Mouse (Mus musculus): ENCODE data around the gene Fhit.

Fhit gene

GRCm38 (mm10) chr14:9695217-9695690 is 1466.6 kb downstream of the Fhit start:
- no peak for DNase-seq (ENCODE audit: low spot score in 2 of 2)

DNA sequence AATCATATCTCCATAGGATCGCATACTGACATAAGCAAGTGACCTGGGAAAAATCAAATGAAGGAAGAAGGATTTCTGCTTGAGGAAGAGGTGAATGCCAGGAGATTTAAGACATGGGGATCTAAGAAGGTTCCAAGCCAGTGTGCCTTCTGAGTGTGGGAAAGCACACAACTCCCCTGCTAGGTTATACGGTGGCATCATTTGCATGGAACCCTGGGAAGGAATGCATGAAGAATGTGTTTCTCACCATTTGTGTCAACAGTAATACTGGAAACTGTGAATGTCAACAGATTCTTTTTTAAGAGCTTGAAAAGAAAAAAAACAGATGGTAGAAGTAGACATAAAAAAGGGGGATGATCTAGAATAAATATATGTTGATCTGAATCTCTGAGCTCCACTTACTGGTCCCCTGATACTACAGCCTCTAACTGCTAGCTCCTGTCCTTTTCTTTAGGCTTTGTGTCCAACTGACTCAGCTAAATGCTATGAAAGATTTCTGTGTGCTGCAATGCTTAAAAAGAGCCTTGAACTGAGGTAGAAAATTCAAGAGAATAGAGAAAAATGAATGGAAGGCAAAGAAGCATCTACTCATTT is 1473.1 kb downstream of the Fhit start:
- DNase-seq (ENCODE audit: low spot score in 2 of 2), result no peak

DNA sequence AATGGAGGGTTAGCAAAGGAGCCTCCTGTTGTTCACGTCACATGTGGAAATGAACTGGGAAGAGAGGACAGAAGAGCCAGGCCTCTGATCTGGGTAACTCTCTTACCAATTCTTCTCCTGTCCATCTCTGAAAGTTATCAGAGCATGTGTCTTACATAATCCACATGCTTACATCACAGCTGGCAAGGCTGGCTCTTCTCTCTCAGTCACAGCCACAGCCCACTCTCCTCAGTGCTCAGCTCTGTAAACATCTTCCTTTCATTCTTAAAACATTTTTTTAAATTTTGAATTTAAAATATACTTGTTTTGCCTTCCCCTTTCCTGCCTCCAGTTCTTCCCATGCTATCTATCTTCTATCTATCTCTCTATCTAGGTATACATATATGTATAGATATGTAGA is 1477.5 kb downstream of the Fhit start:
- DNase-seq (ENCODE audit: low spot score in 2 of 2), result no peak

- DNase-seq (ENCODE audit: low spot score in 2 of 2), result no peak
Observed at GRCm38 (mm10) chr14:9672728-9673127, 1489.1 kb downstream of the Fhit start.

DNA sequence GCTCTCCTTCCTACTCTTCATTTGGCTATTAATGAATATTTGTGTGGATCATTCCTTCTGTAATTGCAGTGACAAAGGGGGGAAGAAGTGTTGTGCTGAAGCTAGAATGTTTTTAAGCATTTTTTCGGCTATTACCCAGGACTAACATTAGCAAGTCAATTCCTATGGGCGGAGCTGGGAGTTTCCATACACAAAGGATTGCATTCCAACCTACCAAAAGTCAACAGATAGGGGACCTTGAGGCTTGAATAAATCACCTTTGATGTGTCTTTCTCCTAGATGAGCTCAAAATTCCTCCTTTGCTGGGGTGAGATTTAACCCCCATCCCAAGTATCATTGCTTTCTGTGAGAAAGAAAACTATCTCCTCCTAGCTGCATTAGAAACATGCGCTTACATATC is 1490.1 kb downstream of the Fhit start:
- DNase-seq (ENCODE audit: low spot score in 2 of 2), result no peak

DNA sequence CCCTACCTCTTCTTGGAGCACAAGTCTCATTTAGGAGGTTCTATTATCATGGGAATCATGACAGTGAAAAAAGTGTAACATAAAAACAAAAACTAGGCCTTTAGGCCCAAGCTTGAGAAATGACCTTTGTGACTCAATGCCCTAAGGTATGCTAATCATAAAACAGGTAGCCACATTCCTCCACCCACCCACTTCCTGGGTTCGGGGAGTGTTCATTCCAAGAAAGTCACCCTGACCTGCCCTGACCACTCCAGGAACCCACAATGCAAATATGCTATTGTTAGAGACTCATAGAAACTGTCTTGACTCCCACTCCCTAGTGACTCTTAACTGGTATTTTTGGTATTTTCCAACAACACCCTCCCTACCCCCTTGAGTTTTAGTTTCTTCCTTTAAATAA is 1492.1 kb downstream of the Fhit start:
- DNase-seq (ENCODE audit: low spot score in 2 of 2), result no peak

DNA sequence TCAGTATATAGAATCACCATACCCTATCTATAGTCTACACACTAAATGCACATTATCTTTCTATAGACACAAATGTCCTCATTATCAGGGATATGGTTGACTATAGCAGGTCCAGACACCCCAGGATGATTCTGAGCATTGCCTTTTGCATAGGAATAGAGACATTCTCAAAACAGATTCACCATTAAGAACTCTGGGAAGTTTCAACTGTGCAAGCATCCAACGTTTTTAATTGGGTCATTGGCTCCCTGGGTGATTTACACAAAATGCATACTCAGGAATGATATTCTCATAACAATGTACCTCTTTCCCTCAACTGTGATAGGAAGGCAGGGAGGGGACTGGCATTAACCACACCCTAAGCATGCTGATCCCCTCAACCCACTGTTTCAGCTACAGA is 1503.4 kb downstream of the Fhit start:
- no peak for DNase-seq (ENCODE audit: low spot score in 2 of 2)

DNA sequence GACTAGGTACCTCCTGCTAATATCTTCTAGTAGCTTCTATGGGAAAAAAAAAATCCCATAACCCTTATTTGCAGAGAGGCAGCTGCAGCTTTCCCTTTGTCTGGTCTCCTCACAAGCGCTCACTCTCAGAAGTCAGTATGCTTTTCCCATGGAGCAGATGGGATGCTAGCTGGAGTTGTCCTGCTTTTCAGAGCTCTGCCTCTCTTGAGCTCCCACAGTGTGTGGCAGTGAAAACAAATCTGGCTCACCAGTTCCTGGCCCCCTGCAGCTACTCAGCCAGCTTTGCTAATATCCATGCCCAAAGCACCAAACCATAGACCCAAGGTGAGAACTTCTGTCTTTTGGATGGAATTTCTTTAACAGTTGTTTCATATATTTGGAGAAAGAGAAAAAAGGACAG is 1510.4 kb downstream of the Fhit start:
- DNase-seq (ENCODE audit: low spot score in 2 of 2), result no peak

- no peak for DNase-seq (ENCODE audit: low spot score in 2 of 2)
Observed at GRCm38 (mm10) chr14:9648416-9648815, 1513.4 kb downstream of the Fhit start.

DNA sequence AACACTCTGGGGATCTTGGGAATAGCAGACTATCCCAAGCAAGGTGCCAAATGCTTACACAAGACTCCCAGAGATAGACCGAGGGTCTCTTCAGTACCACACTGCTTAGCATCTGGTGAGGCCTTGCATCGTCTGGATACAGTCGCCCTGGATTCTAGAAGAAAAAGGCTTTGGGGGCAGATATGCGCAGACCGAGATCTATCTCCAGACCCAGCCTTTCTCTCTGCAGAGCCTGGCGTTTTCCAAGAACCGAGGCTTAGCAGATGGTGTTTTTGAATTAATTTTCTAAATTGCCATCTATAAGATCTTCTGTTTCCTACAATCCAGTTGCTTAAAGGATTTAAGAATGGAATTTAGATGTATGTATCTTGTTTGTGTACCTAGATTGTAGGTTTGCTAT is 1515.6 kb downstream of the Fhit start:
- no peak for DNase-seq (ENCODE audit: low spot score in 2 of 2)

GRCm38 (mm10) chr14:9644216-9645166 is 1517.3 kb downstream of the Fhit start:
- no peak for DNase-seq (ENCODE audit: low spot score in 2 of 2)

- DNase-seq (ENCODE audit: low spot score in 2 of 2), result no peak
Observed at GRCm38 (mm10) chr14:9643700-9644099, 1518.1 kb downstream of the Fhit start.

- DNase-seq (ENCODE audit: low spot score in 2 of 2), result no peak
Observed at GRCm38 (mm10) chr14:9642628-9643027, 1519.2 kb downstream of the Fhit start.

DNA sequence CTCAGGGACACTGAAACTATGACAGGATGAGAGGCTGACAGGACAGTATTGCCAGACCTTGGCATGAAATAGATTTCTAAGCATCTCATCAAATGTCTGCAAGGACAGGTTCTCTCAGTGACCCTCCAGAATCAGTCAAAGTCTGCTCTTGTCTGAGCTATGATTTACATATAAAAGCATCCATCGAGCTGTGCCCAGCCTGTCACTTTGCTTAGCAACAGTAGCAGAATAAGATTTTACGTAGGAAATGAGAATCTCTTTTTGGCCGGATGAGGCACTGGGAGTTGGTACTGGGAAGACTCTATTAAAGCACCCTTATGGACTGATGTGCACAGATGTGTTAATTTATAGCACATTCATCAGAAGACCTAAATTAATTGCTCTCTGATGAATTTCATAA is 1519.8 kb downstream of the Fhit start:
- no peak for DNase-seq (ENCODE audit: low spot score in 2 of 2)

- no peak for DNase-seq (ENCODE audit: low spot score in 2 of 2)
Observed at GRCm38 (mm10) chr14:9634247-9634991, 1527.4 kb downstream of the Fhit start.

GRCm38 (mm10) chr14:9632537-9632936 is 1529.3 kb downstream of the Fhit start:
- DNase-seq (ENCODE audit: low spot score in 2 of 2), result no peak

DNA sequence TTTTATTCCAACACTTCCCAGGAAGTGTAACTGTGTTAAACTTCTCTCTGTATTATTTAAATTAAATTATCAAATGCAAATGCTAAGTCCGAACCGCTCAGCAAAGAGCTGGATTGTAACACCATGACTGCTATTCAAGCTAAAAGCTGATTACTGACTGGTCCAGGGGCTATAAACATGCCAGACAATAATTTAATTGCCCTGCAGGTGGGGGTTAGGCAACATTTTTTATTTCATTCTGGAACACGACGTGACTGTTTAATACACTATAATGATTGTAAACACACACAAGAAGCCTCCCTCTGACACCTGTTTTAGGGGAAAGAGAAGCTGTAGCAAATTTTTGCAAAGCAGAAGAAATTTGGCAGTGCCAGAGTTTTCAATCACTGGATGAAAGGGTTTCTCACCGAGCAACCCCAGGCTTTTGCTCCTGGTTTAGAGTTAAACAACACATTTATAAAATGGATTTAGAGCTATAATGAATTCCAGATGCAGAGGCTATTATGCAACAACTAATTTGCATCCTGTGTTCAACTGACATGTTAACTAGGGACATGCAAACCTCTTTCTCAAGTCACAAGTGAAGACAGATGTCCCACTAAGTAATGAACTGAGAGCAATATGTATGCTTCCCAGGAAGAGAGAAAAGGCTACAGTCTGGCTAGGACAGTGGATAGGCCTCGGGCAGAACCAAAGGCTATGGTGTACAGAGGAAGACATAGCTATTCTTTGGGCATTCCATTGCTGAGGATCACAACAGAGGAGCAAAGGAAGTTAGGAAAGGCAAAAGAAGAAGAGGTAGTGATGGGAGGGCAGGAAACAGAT is 1538.4 kb downstream of the Fhit start:
- no peak for DNase-seq (ENCODE audit: low spot score in 2 of 2)

- DNase-seq (ENCODE audit: low spot score in 2 of 2), result no peak
Observed at GRCm38 (mm10) chr14:9620902-9621540, 1540.8 kb downstream of the Fhit start.

GRCm38 (mm10) chr14:9619840-9620239 is 1542.0 kb downstream of the Fhit start:
- no peak for DNase-seq (ENCODE audit: low spot score in 2 of 2)

GRCm38 (mm10) chr14:9613126-9613525 is 1548.7 kb downstream of the Fhit start:
- no peak for DNase-seq (ENCODE audit: low spot score in 2 of 2)

- no peak for DNase-seq (ENCODE audit: low spot score in 2 of 2)
Observed at GRCm38 (mm10) chr14:9609120-9609519, 1552.7 kb downstream of the Fhit start.

All from frontal cortex, postnatal 14 days (tissue).